Mouse (Mus musculus): ENCODE results near the gene Mrps15.
A peak's percentile ranks its signal among the peaks of the same experiment; 100 is the strongest.

The Mrps15 gene

GRCm38 (mm10) chr4:126046851-126047585 is at the start of gene Mrps15:
Gene Mrps15 (plus strand): TSS chr4:126046925.
- DNase-seq = peak; percentile 65 to 71

GRCm38 (mm10) chr4:125997826-125998225 is 48.9 kb upstream of the Mrps15 start:
- no peak for DNase-seq

GRCm38 (mm10) chr4:126001311-126002199 is 45.2 kb upstream of the Mrps15 start:
- DNase-seq = no peak

- DNase-seq = no peak
These were observed 28.9 kb upstream of the Mrps15 start for GRCm38 (mm10) chr4:126017676-126018332.

GRCm38 (mm10) chr4:126018966-126019538 is 27.7 kb upstream of the Mrps15 start:
- peak in 1 of 2 experiments; percentile 7 for DNase-seq

- peak in 1 of 2 experiments; percentile 14 for DNase-seq
These were observed 22.3 kb upstream of the Mrps15 start, which contains the start of gene Csf3r for GRCm38 (mm10) chr4:126024303-126024900. Gene Csf3r (plus strand): TSS chr4:126024550.

GRCm38 (mm10) chr4:126025801-126026200 is 20.9 kb upstream of the Mrps15 start:
- DNase-seq = no peak

GRCm38 (mm10) chr4:126027980-126028379 is 18.7 kb upstream of the Mrps15 start:
- DNase-seq = no peak

GRCm38 (mm10) chr4:126029042-126029441 is 17.7 kb upstream of the Mrps15 start:
- no peak for DNase-seq

- DNase-seq = no peak
These were observed 16.0 kb upstream of the Mrps15 start for GRCm38 (mm10) chr4:126030705-126031104.

GRCm38 (mm10) chr4:126035413-126035812 is 11.3 kb upstream of the Mrps15 start:
- no peak for DNase-seq

- DNase-seq = no peak
These were observed 4.9 kb downstream of the Mrps15 start for GRCm38 (mm10) chr4:126051617-126052016.

GRCm38 (mm10) chr4:126057207-126058133 is 10.7 kb downstream of the Mrps15 start:
- no peak for DNase-seq

- DNase-seq = peak; percentile 75 to 77
These were observed 11.6 kb downstream of the Mrps15 start, which contains the start of gene Oscp1 for GRCm38 (mm10) chr4:126058134-126058996. Gene Oscp1 (plus strand): TSS chr4:126058565.

GRCm38 (mm10) chr4:126058997-126059362 is 12.3 kb downstream of the Mrps15 start:
- DNase-seq = no peak

- peak in 1 of 2 experiments; percentile 15 for DNase-seq
These were observed 16.1 kb downstream of the Mrps15 start for GRCm38 (mm10) chr4:126062856-126063255.

GRCm38 (mm10) chr4:126065241-126065640 is 18.5 kb downstream of the Mrps15 start:
- DNase-seq = no peak

GRCm38 (mm10) chr4:126067401-126068077 is 20.8 kb downstream of the Mrps15 start:
- no peak for DNase-seq

GRCm38 (mm10) chr4:126068842-126069241 is 22.1 kb downstream of the Mrps15 start:
- DNase-seq = no peak

Measured in spleen, adult 18-20 months (tissue).